Mouse (Mus musculus) lung, postnatal 0 days (tissue): ENCODE measurements at regions not wholly inside any gene's neighbourhood (a gene's known extent, or its start where the extent isn't known, plus 50 kb on each side); places are given as distances from the start of the nearest gene placed in this dataset.

ENCODE experiments used
- CTCF ChIP-seq: IDR thresholded peaks from 2 replicates; pipeline ENCODE4 v1.5.1; 2016; ENCODE audit warnings: antibody characterized with exemption, mild to moderate bottlenecking
- EP300 ChIP-seq: IDR thresholded peaks from 2 replicates; pipeline ENCODE4 v1.6.1; 2016; ENCODE audit warnings: antibody characterized with exemption, mild to moderate bottlenecking, control low read depth

- TF ChIP-seq CTCF (no peak), EP300 (no peak)
Measured at GRCm38 (mm10) chr6:140888610-140889009, 159.5 kb downstream of the Gm11077 start.
